Mouse (Mus musculus): ENCODE measurements at regions not wholly inside any gene's neighbourhood (a gene's known extent, or its start where the extent isn't known, plus 50 kb on each side); places are given as distances from the start of the nearest gene placed in this dataset.

GRCm38 (mm10) chr11:24740466-24740865 is 662.6 kb downstream of the Bcl11a start:
- WGBS: 73% methylated on average over 2 of the region's 2 CpGs
- Histone ChIP-seq H3K36me3 (ENCODE audit: control insufficient read depth, insufficient read depth, low read length) (no peaks in the 10 kb centered on the region), H3K4me3 (ENCODE audit: insufficient read depth, low read depth, low read length) (no peak overlapping the region), H3K4me1 (ENCODE audit: control insufficient read depth, insufficient read depth, low read length) (no peaks in the 10 kb centered on the region), H3K27me3 (replicated peaks; ENCODE audit: control insufficient read depth, insufficient read depth, low read length) (no peaks in the 10 kb centered on the region), H3K27ac (ENCODE audit: insufficient read depth, low read depth, low read length) (no peak overlapping the region)
- no peak for TF ChIP-seq CTCF (conservative IDR thresholded peaks at IDR 0.05; ENCODE audit: insufficient read depth, insufficient read length, low read depth, low read length)
- TF ChIP-seq POLR2A (IDR thresholded peaks at IDR 0.05; ENCODE audit: low read depth, low read length): no peak
- no peak for DNase-seq

- 72% methylated on average over 8 of the region's 8 CpGs for WGBS
- TF ChIP-seq POLR2A (IDR thresholded peaks at IDR 0.05; ENCODE audit: low read depth, low read length) (no peak), CTCF (conservative IDR thresholded peaks at IDR 0.05; ENCODE audit: insufficient read depth, insufficient read length, low read depth, low read length) (no peak)
- no peaks in the 10 kb centered on the region for H3K27me3 ChIP-seq (replicated peaks; ENCODE audit: control insufficient read depth, insufficient read depth, low read length)
- no peak for DNase-seq
- no peak overlapping the region for H3K4me3 ChIP-seq (ENCODE audit: insufficient read depth, low read depth, low read length)
- H3K4me1 ChIP-seq (ENCODE audit: control insufficient read depth, insufficient read depth, low read length): no peaks in the 10 kb centered on the region
- H3K36me3 ChIP-seq (ENCODE audit: control insufficient read depth, insufficient read depth, low read length): no peaks in the 10 kb centered on the region
- no peak overlapping the region for H3K27ac ChIP-seq (ENCODE audit: insufficient read depth, low read depth, low read length)
Observed at GRCm38 (mm10) chr11:24742561-24742960, 664.7 kb downstream of the Bcl11a start.

GRCm38 (mm10) chr11:24743439-24743838 is 665.6 kb downstream of the Bcl11a start:
- no peak for DNase-seq
- Histone ChIP-seq H3K36me3 (ENCODE audit: control insufficient read depth, insufficient read depth, low read length) (no peaks in the 10 kb centered on the region), H3K27ac (ENCODE audit: insufficient read depth, low read depth, low read length) (no peak overlapping the region), H3K27me3 (replicated peaks; ENCODE audit: control insufficient read depth, insufficient read depth, low read length) (no peaks in the 10 kb centered on the region), H3K4me3 (ENCODE audit: insufficient read depth, low read depth, low read length) (no peak overlapping the region), H3K4me1 (ENCODE audit: control insufficient read depth, insufficient read depth, low read length) (no peaks in the 10 kb centered on the region)
- TF ChIP-seq POLR2A (IDR thresholded peaks at IDR 0.05; ENCODE audit: low read depth, low read length) (no peak), CTCF (conservative IDR thresholded peaks at IDR 0.05; ENCODE audit: insufficient read depth, insufficient read length, low read depth, low read length) (no peak)
- WGBS: 76% methylated on average over 1 of the region's 1 CpGs

- 75% methylated on average over 4 of the region's 4 CpGs for WGBS
- DNase-seq: no peak
Observed at GRCm38 (mm10) chr11:24745841-24746240, 668.0 kb downstream of the Bcl11a start.

GRCm38 (mm10) chr11:24750144-24750779 is 672.4 kb downstream of the Bcl11a start:
- Histone ChIP-seq H3K4me3 (ENCODE audit: insufficient read depth, low read depth, low read length) (no peak overlapping the region), H3K4me1 (ENCODE audit: control insufficient read depth, insufficient read depth, low read length) (no peaks in the 10 kb centered on the region), H3K27me3 (replicated peaks; ENCODE audit: control insufficient read depth, insufficient read depth, low read length) (no peaks in the 10 kb centered on the region), H3K27ac (ENCODE audit: insufficient read depth, low read depth, low read length) (no peak overlapping the region), H3K36me3 (ENCODE audit: control insufficient read depth, insufficient read depth, low read length) (no peaks in the 10 kb centered on the region)
- DNase-seq: no peak
- no peak for TF ChIP-seq POLR2A (IDR thresholded peaks at IDR 0.05; ENCODE audit: low read depth, low read length)
- TF ChIP-seq CTCF (conservative IDR thresholded peaks at IDR 0.05; ENCODE audit: insufficient read depth, insufficient read length, low read depth, low read length): no peak
- 45% methylated on average over 7 of the region's 7 CpGs for WGBS

More at GRCm38 (mm10) chr11:24745841-24746240, 668.0 kb downstream of the Bcl11a start:
- TF ChIP-seq CTCF (conservative IDR thresholded peaks at IDR 0.05; ENCODE audit: insufficient read depth, insufficient read length, low read depth, low read length): no peak
- no peak for TF ChIP-seq POLR2A (IDR thresholded peaks at IDR 0.05; ENCODE audit: low read depth, low read length)
- Histone ChIP-seq H3K36me3 (ENCODE audit: control insufficient read depth, insufficient read depth, low read length) (no peaks in the 10 kb centered on the region), H3K4me1 (ENCODE audit: control insufficient read depth, insufficient read depth, low read length) (no peaks in the 10 kb centered on the region), H3K4me3 (ENCODE audit: insufficient read depth, low read depth, low read length) (no peak overlapping the region), H3K27me3 (replicated peaks; ENCODE audit: control insufficient read depth, insufficient read depth, low read length) (no peaks in the 10 kb centered on the region), H3K27ac (ENCODE audit: insufficient read depth, low read depth, low read length) (no peak overlapping the region)

- TF ChIP-seq POLR2A (IDR thresholded peaks at IDR 0.05; ENCODE audit: low read depth, low read length) (no peak), CTCF (conservative IDR thresholded peaks at IDR 0.05; ENCODE audit: insufficient read depth, insufficient read length, low read depth, low read length) (no peak)
- Histone ChIP-seq H3K27me3 (replicated peaks; ENCODE audit: control insufficient read depth, insufficient read depth, low read length) (no peaks in the 10 kb centered on the region), H3K4me3 (ENCODE audit: insufficient read depth, low read depth, low read length) (no peak overlapping the region), H3K4me1 (ENCODE audit: control insufficient read depth, insufficient read depth, low read length) (no peaks in the 10 kb centered on the region), H3K36me3 (ENCODE audit: control insufficient read depth, insufficient read depth, low read length) (no peaks in the 10 kb centered on the region), H3K27ac (ENCODE audit: insufficient read depth, low read depth, low read length) (no peak overlapping the region)
- no peak for DNase-seq
Observed at GRCm38 (mm10) chr11:24758130-24758529, 680.3 kb downstream of the Bcl11a start.

GRCm38 (mm10) chr11:24783470-24783869 is 705.6 kb downstream of the Bcl11a start:
- no peak for DNase-seq
- no peak overlapping the region for H3K4me3 ChIP-seq (ENCODE audit: insufficient read depth, low read depth, low read length)
- H3K36me3 ChIP-seq (ENCODE audit: control insufficient read depth, insufficient read depth, low read length): no peaks in the 10 kb centered on the region
- no peaks in the 10 kb centered on the region for H3K27me3 ChIP-seq (replicated peaks; ENCODE audit: control insufficient read depth, insufficient read depth, low read length)
- TF ChIP-seq CTCF (conservative IDR thresholded peaks at IDR 0.05; ENCODE audit: insufficient read depth, insufficient read length, low read depth, low read length) (no peak), POLR2A (IDR thresholded peaks at IDR 0.05; ENCODE audit: low read depth, low read length) (no peak)
- no peaks in the 10 kb centered on the region for H3K4me1 ChIP-seq (ENCODE audit: control insufficient read depth, insufficient read depth, low read length)
- 79% methylated on average over 7 of the region's 7 CpGs for WGBS
- no peak overlapping the region for H3K27ac ChIP-seq (ENCODE audit: insufficient read depth, low read depth, low read length)

Data from kidney, adult 2 months (tissue).